18 mouse cellular contexts compared by ENCODE assay signal in genomic region chr10:81460471-81460870, GRCm38 (mm10). TPM values are rescaled to one million over a fixed set of nuclear protein-coding genes. Genes with fewer than 3 reads are reported as not detected.
DNase-seq lines count a peak whose midpoint lies in the region; ATAC-seq and TF ChIP-seq lines count a peak whose summit lies in the region.
"Had no signal": no experiment of that assay in that cellular context is flagged by ENCODE, and none has a peak within 500 bp of the region (broad histone marks: within the 10 kb centered on the region; RNA-seq: fewer than 3 reads in every experiment).

No protein-coding gene starts in this region.

- H3K27me3 ChIP-seq in heart, embryonic 11.5 days (ENCODE audit: control insufficient read depth, insufficient read depth, low read length): peaks cover 94% of the 10 kb centered on the region
- H3K27me3 ChIP-seq in stomach, postnatal 0 days (ENCODE audit: control insufficient read depth, insufficient read depth, low read length): peaks cover 7% of the 10 kb centered on the region

- no peak for TF ChIP-seq EP300 in stomach, postnatal 0 days (optimal IDR thresholded peaks at IDR 0.05)

- WGBS in heart, embryonic 11.5 days (ENCODE audit: insufficient replicate concordance): 27% methylated on average over 20 of the region's 20 CpGs
- 36% methylated on average over 20 of the region's 20 CpGs for WGBS in stomach, postnatal 0 days

- H3K36me3 ChIP-seq in heart, embryonic 11.5 days (ENCODE audit: control insufficient read depth, insufficient read depth, low read length): no peaks in the 10 kb centered on the region
- H3K36me3 ChIP-seq in stomach, postnatal 0 days (ENCODE audit: control insufficient read depth, insufficient read depth, low read length): no peaks in the 10 kb centered on the region
- H3K36me3 ChIP-seq: embryonic facial prominence, embryonic 13.5 days; forebrain, embryonic 10.5 days; kidney, embryonic 15.5 days; liver, embryonic 12.5 days; lung, embryonic 15.5 days had no signal

- TF ChIP-seq CTCF in stomach, postnatal 0 days (IDR thresholded peaks at IDR 0.05; ENCODE audit: low read depth): no peak

- no peak overlapping the region for H3K27ac ChIP-seq in heart, embryonic 11.5 days (ENCODE audit: low read depth, low read length)
- H3K27ac ChIP-seq in stomach, postnatal 0 days (replicated peaks): no peak overlapping the region
- H3K27ac ChIP-seq: embryonic facial prominence, embryonic 13.5 days; forebrain, embryonic 10.5 days; hindbrain, embryonic 12.5 days; kidney, embryonic 15.5 days; liver, embryonic 12.5 days; lung, embryonic 15.5 days had no signal

- 0 out of 2 replicates have a peak overlapping the region, but pooled peaks have one; percentile 8 for H3K4me3 ChIP-seq in heart, embryonic 11.5 days (ENCODE audit: low read depth, low read length)
- H3K4me3 ChIP-seq in stomach, postnatal 0 days (ENCODE audit: low read depth, low read length): no peak overlapping the region
- H3K4me3 ChIP-seq: embryonic facial prominence, embryonic 13.5 days; forebrain, embryonic 10.5 days; hindbrain, embryonic 12.5 days; kidney, embryonic 15.5 days; liver, embryonic 12.5 days; lung, embryonic 15.5 days; myocyte had no signal

- no peak for DNase-seq in heart, adult 8-10 months (ENCODE audit: low spot score)
- DNase-seq in left cerebral cortex, postnatal 14 days (ENCODE audit: low spot score in 2 of 2): peak; percentile 19 to 22
- no peak for DNase-seq in left cerebral cortex, adult 18-20 months (ENCODE audit: low spot score in 2 of 2)
- peak; percentile 21 for DNase-seq in right cerebral cortex, postnatal 14 days
- DNase-seq in right cerebral cortex, postnatal 36 days (ENCODE audit: low spot score in 2 of 2): no peak
- DNase-seq in stomach, postnatal 0 days (ENCODE audit: low spot score): peak; percentile 13
- DNase-seq: B cell, adult 2 months; thymus, postnatal 25 days had no signal

- H3K4me1 ChIP-seq in heart, embryonic 11.5 days (ENCODE audit: control insufficient read depth, insufficient read depth, low read length): peaks cover 6% of the 10 kb centered on the region
- 0 out of 2 replicates have a peak, but pooled peaks cover 3% of the 10 kb centered on the region for H3K4me1 ChIP-seq in stomach, postnatal 0 days (replicated peaks; ENCODE audit: control insufficient read depth, insufficient read depth)

- intact Hi-C loops in left cerebral cortex, postnatal 14 days (cut with DNase I): no loop called here

- no peak for ATAC-seq in heart, embryonic 11.5 days (replicated peaks; ENCODE audit: insufficient number of reproducible peaks, low FRiP score, low TSS enrichment)
- no peak for ATAC-seq in stomach, postnatal 0 days (ENCODE audit: low FRiP score, low TSS enrichment)
- ATAC-seq: liver, embryonic 12.5 days had no signal

- no peak overlapping the region for H3K4me2 ChIP-seq in heart, embryonic 11.5 days
- no peak overlapping the region for H3K4me2 ChIP-seq in stomach, postnatal 0 days (replicated peaks; ENCODE audit: low read depth)
- H3K4me2 ChIP-seq: embryonic facial prominence, embryonic 13.5 days; hindbrain, embryonic 12.5 days; kidney, embryonic 15.5 days; liver, embryonic 12.5 days; lung, embryonic 15.5 days had no signal

- H3K9ac ChIP-seq in heart, embryonic 11.5 days (ENCODE audit: low read depth, low read length): no peak overlapping the region
- no peak overlapping the region for H3K9ac ChIP-seq in stomach, postnatal 0 days (ENCODE audit: low read length)
- H3K9ac ChIP-seq: embryonic facial prominence, embryonic 13.5 days; hindbrain, embryonic 12.5 days; kidney, embryonic 15.5 days; liver, embryonic 12.5 days; lung, embryonic 15.5 days had no signal

- H3K9me3 ChIP-seq in heart, embryonic 11.5 days (replicated peaks; ENCODE audit: control insufficient read depth, low read length): no peaks in the 10 kb centered on the region
- H3K9me3 ChIP-seq in stomach, postnatal 0 days (ENCODE audit: control insufficient read depth, low read length): no peaks in the 10 kb centered on the region
- H3K9me3 ChIP-seq: embryonic facial prominence, embryonic 13.5 days; forebrain, embryonic 10.5 days; hindbrain, embryonic 12.5 days; kidney, embryonic 15.5 days; liver, embryonic 12.5 days; lung, embryonic 15.5 days had no signal

RNA-seq across cellular contexts. Expression of gene Nfic, which starts 5.0 kb away (rescaled TPM):
- polyA plus RNA-seq in heart, embryonic 11.5 days (2014; fragmentation: Nextera tagmentation; extraction: Ambion mirVana): 28.1 and 29.8 TPM in 2 replicates
- 100 to 1,000 TPM; 100 to 132 (median 108) TPM for total RNA-seq in heart, adult 8-10 months (2022)
- total RNA-seq in left cerebral cortex, postnatal 14 days (2021): 10 to 100 TPM; 67.0 to 69.8 TPM
- total RNA-seq in left cerebral cortex, adult 18-20 months (2021): 10 to 100 TPM; 84.7 to 91.7 TPM
- polyA plus RNA-seq in stomach, postnatal 0 days (2015; fragmentation: Nextera tagmentation; extraction: Ambion mirVana): 40.4 and 42.4 TPM in 2 replicates

RNA-seq across cellular contexts. Expression of gene Celf5, which starts 22.0 kb away (rescaled TPM):
- 0.19 and 0.31 TPM in 2 replicates for polyA plus RNA-seq in heart, embryonic 11.5 days (2014; fragmentation: Nextera tagmentation; extraction: Ambion mirVana)
- under 1 TPM in 2 of 4 experiments, not detected in 2; 0.12 to 0.29 TPM for total RNA-seq in heart, adult 8-10 months (2022)
- 100 to 1,000 TPM; 280 to 299 TPM for total RNA-seq in left cerebral cortex, postnatal 14 days (2021)
- 100 to 1,000 TPM; 242 to 259 TPM for total RNA-seq in left cerebral cortex, adult 18-20 months (2021)
- 0.62 TPM in 2 replicates for polyA plus RNA-seq in stomach, postnatal 0 days (2015; fragmentation: Nextera tagmentation; extraction: Ambion mirVana)
- total RNA-seq: gastrocnemius, postnatal 36 days; neutrophil, adult 5-6 weeks had no signal

RNA-seq across cellular contexts. Expression of gene Ncln, which starts 35.7 kb away (rescaled TPM):
- 40.9 and 49.0 TPM in 2 replicates for polyA plus RNA-seq in heart, embryonic 11.5 days (2014; fragmentation: Nextera tagmentation; extraction: Ambion mirVana)
- 10 to 100 TPM; 48.7 to 72.7 (median 66.7) TPM for total RNA-seq in heart, adult 8-10 months (2022)
- 100 to 1,000 TPM in 1 of 2 experiments, 10 to 100 TPM in 1; 80.2 to 104 TPM for total RNA-seq in left cerebral cortex, postnatal 14 days (2021)
- 10 to 100 TPM; 68.1 to 85.1 TPM for total RNA-seq in left cerebral cortex, adult 18-20 months (2021)
- polyA plus RNA-seq in stomach, postnatal 0 days (2015; fragmentation: Nextera tagmentation; extraction: Ambion mirVana): 37.0 and 38.3 TPM in 2 replicates

RNA-seq across cellular contexts. Expression of gene S1pr4, which starts 39.5 kb away (rescaled TPM):
- 0.56 and 0.79 TPM in 2 replicates for polyA plus RNA-seq in heart, embryonic 11.5 days (2014; fragmentation: Nextera tagmentation; extraction: Ambion mirVana)
- 1 to 10 TPM in 2 of 4 experiments, under 1 TPM in 2; 0.88 to 1.4 (median 1.0) TPM for total RNA-seq in heart, adult 8-10 months (2022)
- total RNA-seq in left cerebral cortex, postnatal 14 days (2021): under 1 TPM; 0.33 to 0.44 TPM
- under 1 TPM; 0.58 to 0.82 TPM for total RNA-seq in left cerebral cortex, adult 18-20 months (2021)
- polyA plus RNA-seq in stomach, postnatal 0 days (2015; fragmentation: Nextera tagmentation; extraction: Ambion mirVana): 1.0 and 1.5 TPM in 2 replicates
- polyA plus RNA-seq: myocyte had no signal

Comparison
In these comparisons a context has a peak if more than half of its experiments do, and no peak if none do; other contexts are left out.
1. DNase-seq: peak in left cerebral cortex, postnatal 14 days (2 of 2), right cerebral cortex, postnatal 14 days (single experiment) and stomach, postnatal 0 days (single experiment); none in heart, adult 8-10 months (single experiment), left cerebral cortex, adult 18-20 months (0 of 2) and right cerebral cortex, postnatal 36 days (0 of 2).
2. RNA of gene Celf5, which starts 22.0 kb away (total RNA-seq): 280 to 299 TPM in left cerebral cortex, postnatal 14 days and 242 to 259 TPM in left cerebral cortex, adult 18-20 months; 0.12 to 0.29 TPM in heart, adult 8-10 months; every median in the first group is over 100 times any median in the second.